In genomic region chr15:79108421-79109320, GRCm38 (mm10) we compare ENCODE assay signal across 8 mouse cellular contexts. TPM values are rescaled to one million over a fixed set of nuclear protein-coding genes. Genes with fewer than 3 reads are reported as not detected.
DNase-seq lines count a peak whose midpoint lies in the region; ATAC-seq and TF ChIP-seq lines count a peak whose summit lies in the region.

Micall1 (plus strand) TSS chr15:79108898.

- TF ChIP-seq POLR2A in bone marrow, adult 2 months (IDR thresholded peaks at IDR 0.05; ENCODE audit: borderline replicate concordance, control insufficient read depth, low read depth, low read length), result peak; percentile 48; the same call in 1 of the 2 replicates

- TF ChIP-seq CTCF in bone marrow, adult 2 months (IDR thresholded peaks at IDR 0.05; ENCODE audit: control insufficient read depth, insufficient read depth, low read length), result no peak

- H3K4me2 ChIP-seq in heart, embryonic 16.5 days (ENCODE audit: low read depth, low read length), result peak within 1 kb of the TSS; percentile 72
- peak within 1 kb of the TSS; percentile 98 for H3K4me2 ChIP-seq in liver, embryonic 16.5 days (ENCODE audit: low read depth, low read length)
- peak within 1 kb of the TSS; percentile 92 for H3K4me2 ChIP-seq in neural tube, embryonic 12.5 days (replicated peaks)

- DNase-seq in forebrain, embryonic 10.5 days (ENCODE audit: extremely low spot score, low spot score), result peak; percentile 59
- DNase-seq in kidney, postnatal 14 days, result peak; percentile 88
- DNase-seq in thymus, postnatal 0 days (ENCODE audit: low spot score), result peak; percentile 59

- no peaks in the 10 kb centered on the region for H3K4me1 ChIP-seq in bone marrow, adult 2 months (ENCODE audit: control insufficient read depth, insufficient read depth, low read length)
- H3K4me1 ChIP-seq in forebrain, embryonic 10.5 days, result peaks cover 32% of the 10 kb centered on the region
- peaks cover 27% of the 10 kb centered on the region for H3K4me1 ChIP-seq in heart, embryonic 16.5 days (ENCODE audit: control insufficient read depth, insufficient read depth, low read length)
- peaks cover 34% of the 10 kb centered on the region for H3K4me1 ChIP-seq in liver, embryonic 16.5 days (ENCODE audit: control insufficient read depth, low read depth, low read length)
- peaks cover 19% of the 10 kb centered on the region for H3K4me1 ChIP-seq in neural tube, embryonic 12.5 days

- peak; percentile 75 for ATAC-seq in CD4-positive, CD25-positive, alpha-beta regulatory T cell, adult 4 months
- peak; percentile 69 for ATAC-seq in heart, embryonic 16.5 days (replicated peaks; ENCODE audit: extremely low read depth, insufficient read depth, low FRiP score)
- ATAC-seq in liver, embryonic 16.5 days (ENCODE audit: low read depth), result peak; percentile 83
- peak; percentile 65 for ATAC-seq in neural tube, embryonic 12.5 days (ENCODE audit: low FRiP score, low read depth)

- H3K9me3 ChIP-seq in forebrain, embryonic 10.5 days, result no peaks in the 10 kb centered on the region
- no peaks in the 10 kb centered on the region for H3K9me3 ChIP-seq in heart, embryonic 16.5 days (replicated peaks; ENCODE audit: control insufficient read depth, low read length)
- no peaks in the 10 kb centered on the region for H3K9me3 ChIP-seq in liver, embryonic 16.5 days (replicated peaks; ENCODE audit: control insufficient read depth, low read length)
- H3K9me3 ChIP-seq in neural tube, embryonic 12.5 days, result no peaks in the 10 kb centered on the region

- peak within 1 kb of the TSS; percentile 78 for H3K4me3 ChIP-seq in bone marrow, adult 2 months (replicated peaks; ENCODE audit: control insufficient read depth, low read depth, low read length)
- peak within 1 kb of the TSS; percentile 90 for H3K4me3 ChIP-seq in forebrain, embryonic 10.5 days
- H3K4me3 ChIP-seq in heart, embryonic 16.5 days (ENCODE audit: low read length), result peak within 1 kb of the TSS; percentile 95
- H3K4me3 ChIP-seq in liver, embryonic 16.5 days (ENCODE audit: low read depth, low read length), result peak within 1 kb of the TSS; percentile 74
- H3K4me3 ChIP-seq in neural tube, embryonic 12.5 days, result peak within 1 kb of the TSS; percentile 87

- H3K27me3 ChIP-seq in forebrain, embryonic 10.5 days (ENCODE audit: poor library complexity, severe bottlenecking), result peaks cover 37% of the 10 kb centered on the region
- no peaks in the 10 kb centered on the region for H3K27me3 ChIP-seq in heart, embryonic 16.5 days (ENCODE audit: control insufficient read depth, insufficient read depth, low read length)
- H3K27me3 ChIP-seq in liver, embryonic 16.5 days (ENCODE audit: control insufficient read depth, insufficient read depth, low read depth, low read length), result peaks cover 14% of the 10 kb centered on the region
- 0 out of 2 replicates have a peak, but pooled peaks cover 6% of the 10 kb centered on the region for H3K27me3 ChIP-seq in neural tube, embryonic 12.5 days (replicated peaks)

- WGBS in bone marrow, adult 2 months, result under 1% methylated on average over 82 of the region's 85 CpGs
- 1% methylated on average over 82 of the region's 85 CpGs for WGBS in forebrain, embryonic 10.5 days
- WGBS in heart, embryonic 16.5 days, result under 1% methylated on average over 80 of the region's 85 CpGs
- WGBS in liver, embryonic 16.5 days (ENCODE audit: insufficient replicate concordance), result 1% methylated on average over 74 of the region's 85 CpGs
- WGBS in neural tube, embryonic 12.5 days, result under 1% methylated on average over 84 of the region's 85 CpGs

- peak within 1 kb of the TSS; percentile 87 for H3K27ac ChIP-seq in bone marrow, adult 2 months (ENCODE audit: control insufficient read depth, insufficient read depth, low read depth, low read length, poor library complexity)
- peak within 1 kb of the TSS; percentile 92 for H3K27ac ChIP-seq in forebrain, embryonic 10.5 days
- H3K27ac ChIP-seq in heart, embryonic 16.5 days (ENCODE audit: low read length), result peak within 1 kb of the TSS; percentile 98
- H3K27ac ChIP-seq in liver, embryonic 16.5 days (ENCODE audit: low read length), result peak within 1 kb of the TSS; percentile 45; the same call in 1 of the 2 replicates
- H3K27ac ChIP-seq in neural tube, embryonic 12.5 days, result peak within 1 kb of the TSS; percentile 42; the same call in 1 of the 2 replicates

- H3K9ac ChIP-seq in heart, embryonic 16.5 days (ENCODE audit: low read length), result peak within 1 kb of the TSS; percentile 99
- peak within 1 kb of the TSS; percentile 78 for H3K9ac ChIP-seq in liver, embryonic 16.5 days (ENCODE audit: low read depth, low read length)
- peak within 1 kb of the TSS; percentile 95 for H3K9ac ChIP-seq in neural tube, embryonic 12.5 days

- H3K36me3 ChIP-seq in forebrain, embryonic 10.5 days (replicated peaks), result peaks cover 6% of the 10 kb centered on the region
- H3K36me3 ChIP-seq in heart, embryonic 16.5 days (ENCODE audit: control insufficient read depth, insufficient read depth), result no peaks in the 10 kb centered on the region
- H3K36me3 ChIP-seq in liver, embryonic 16.5 days (ENCODE audit: control insufficient read depth, insufficient read depth), result no peaks in the 10 kb centered on the region
- 0 out of 2 replicates have a peak, but pooled peaks cover 5% of the 10 kb centered on the region for H3K36me3 ChIP-seq in neural tube, embryonic 12.5 days

RNA-seq across cellular contexts. Expression of gene Micall1, which starts in this region (rescaled TPM):
- 10 to 100 TPM; 11.8 to 22.1 TPM for polyA plus RNA-seq in CD4-positive, CD25-positive, alpha-beta regulatory T cell, adult 4 months (2017; shearing (Covaris generic))
- polyA plus RNA-seq in bone marrow, adult 2 months (2011; ENCODE audit: insufficient read depth, insufficient read length, low replicate concordance, missing spikeins), result 4.8 and 20.7 TPM in 2 replicates
- 5.1 and 5.5 TPM in 2 replicates for polyA plus RNA-seq in forebrain, embryonic 10.5 days (2016; fragmentation: Nextera tagmentation; extraction: Ambion mirVana)
- 21.1 and 23.2 TPM in 2 replicates for polyA plus RNA-seq in heart, embryonic 16.5 days (2015; fragmentation: Nextera tagmentation; extraction: Ambion mirVana)
- polyA plus RNA-seq in liver, embryonic 16.5 days (2015; fragmentation: Nextera tagmentation; extraction: Ambion mirVana), result 0.93 and 1.0 TPM in 2 replicates
- 12.0 and 12.5 TPM in 2 replicates for polyA plus RNA-seq in neural tube, embryonic 12.5 days (2016; fragmentation: Nextera tagmentation; extraction: Ambion mirVana)
- polyA plus RNA-seq in thymus, postnatal 0 days (2015; fragmentation: Nextera tagmentation; extraction: Ambion mirVana), result 3.3 and 4.6 TPM in 2 replicates

Comparison
In these comparisons a context has a peak if more than half of its experiments do, and no peak if none do; other contexts are left out.
1. Peak in every context shown above with its lines: DNase-seq, ATAC-seq, H3K4me3 ChIP-seq and H3K27ac ChIP-seq.
2. H3K27ac ChIP-seq: peak in every context shown above with its lines; median percentile 98 in heart, embryonic 16.5 days; 92 in forebrain, embryonic 10.5 days; 87 in bone marrow, adult 2 months; 45 in liver, embryonic 16.5 days; 42 in neural tube, embryonic 12.5 days.